Mouse (Mus musculus) heart, embryonic 16.5 days (tissue): ENCODE measurements around the gene Tbc1d20. TPM values are rescaled to one million over a fixed set of nuclear protein-coding genes. Genes with fewer than 3 reads are reported as not detected.

Experiments
- ATAC-seq: fragments of 200-750 bp; cut with Nextera tagmentation; replicated peaks from 2 replicates; pipeline ENCODE4 v1.8.0; 2017; ENCODE audit warnings: moderate number of reproducible peaks; ENCODE audit not compliant: insufficient read depth, low FRiP score; ENCODE audit errors: extremely low read depth
- H3K27ac ChIP-seq: fragments of 300-500 bp; sonication (generic); 2 replicates; pipeline ENCODE4 v1.5.1; 2014; ENCODE audit warnings: mild to moderate bottlenecking, low read length, control low read depth, moderate library complexity
- H3K27me3 ChIP-seq: fragments of 300-500 bp; sonication (generic); 2 replicates; pipeline ENCODE4 v1.6.1; 2014; ENCODE audit warnings: low read length, mixed read lengths; ENCODE audit not compliant: control insufficient read depth, insufficient read depth
- H3K36me3 ChIP-seq: fragments of 300-500 bp; sonication (generic); 2 replicates; pipeline ENCODE4 v1.6.1; 2014; ENCODE audit not compliant: control insufficient read depth, insufficient read depth
- H3K4me1 ChIP-seq: fragments of 300-500 bp; sonication (generic); 2 replicates; pipeline ENCODE4 v1.6.1; 2014; ENCODE audit warnings: low read length, mixed read lengths; ENCODE audit not compliant: control insufficient read depth, insufficient read depth
- H3K4me2 ChIP-seq: fragments of 300-500 bp; sonication (generic); 2 replicates; pipeline ENCODE4 v1.6.1; 2014; ENCODE audit warnings: low read depth, mild to moderate bottlenecking, control low read depth, low read length
- H3K4me3 ChIP-seq: fragments of 300-500 bp; sonication (generic); 2 replicates; pipeline ENCODE4 v1.5.1; 2014; ENCODE audit warnings: mild to moderate bottlenecking, control low read depth, low read length
- H3K9ac ChIP-seq: fragments of 300-500 bp; sonication (generic); 2 replicates; pipeline ENCODE4 v1.6.1; 2014; ENCODE audit warnings: low read length, control low read depth
- H3K9me3 ChIP-seq: fragments of 300-500 bp; sonication (generic); replicated peaks from 2 replicates; pipeline ENCODE4 v1.6.1; 2016; ENCODE audit warnings: low read length; ENCODE audit not compliant: control insufficient read depth
- WGBS: fragments of 180-500 bp; shearing (Covaris S2); extraction: QIAGEN DNeasy Blood & Tissue Kit; methylation state at CpG from one replicate; pipeline ENCODE4 v1.1.7; 2014; 5-methylcytosine and 5-hydroxymethylcytosine counted together
- polyA plus RNA-seq: library from polyadenylated mRNA; unstranded; fragments of >200 nt; fragmentation: Nextera tagmentation; extraction: Ambion mirVana; gene quantifications from 2 replicates; pipeline ENCODE4 v1.2.1, GENCODE M21; 2015

Gene Tbc1d20
- polyA plus RNA-seq, 1 experiment from 2014 or later = 33.1 TPM

GRCm38 (mm10) chr2:152332101-152332825, 38.6 kb downstream of the Tbc1d20 start, which contains the start of gene Rbck1:
TSS of gene Rbck1 (minus strand) at chr2:152332653.
- Histone ChIP-seq H3K4me2 (peak within 1 kb of the TSS; percentile 94), H3K36me3 (0 out of 2 replicates have a peak, but pooled peaks cover 4% of the 10 kb centered on the region), H3K4me3 (peak within 1 kb of the TSS; percentile 98), H3K27ac (peak within 1 kb of the TSS; percentile 97), H3K27me3 (no peaks in the 10 kb centered on the region), H3K4me1 (peaks cover 26% of the 10 kb centered on the region), H3K9ac (peak within 1 kb of the TSS; percentile 96), H3K9me3 (no peaks in the 10 kb centered on the region)
- under 1% methylated on average over 51 of the region's 54 CpGs for WGBS
- ATAC-seq = peak; percentile 94

- ATAC-seq = no peak
- peaks cover 26% of the 10 kb centered on the region for H3K4me1 ChIP-seq
- no peak overlapping the region for H3K4me2 ChIP-seq
- 0 out of 2 replicates have a peak, but pooled peaks cover 4% of the 10 kb centered on the region for H3K36me3 ChIP-seq
- no peaks in the 10 kb centered on the region for H3K9me3 ChIP-seq
- no peak overlapping the region for H3K27ac ChIP-seq
- H3K4me3 ChIP-seq = no peak overlapping the region
- WGBS = 77% methylated on average over 4 of the region's 4 CpGs
- H3K27me3 ChIP-seq = no peaks in the 10 kb centered on the region
- H3K9ac ChIP-seq = no peak overlapping the region
These were observed 39.8 kb downstream of the Tbc1d20 start for GRCm38 (mm10) chr2:152333345-152334006.

- Histone ChIP-seq H3K9me3 (no peaks in the 10 kb centered on the region), H3K27ac (no peak overlapping the region), H3K27me3 (no peaks in the 10 kb centered on the region), H3K9ac (no peak overlapping the region), H3K4me1 (peaks cover 25% of the 10 kb centered on the region), H3K36me3 (no peaks in the 10 kb centered on the region), H3K4me3 (no peak overlapping the region), H3K4me2 (no peak overlapping the region)
- no peak for ATAC-seq
- 50% methylated on average over 9 of the region's 11 CpGs for WGBS
These were observed 41.7 kb downstream of the Tbc1d20 start for GRCm38 (mm10) chr2:152335289-152335820.

GRCm38 (mm10) chr2:152336856-152337255, 43.2 kb downstream of the Tbc1d20 start:
- WGBS = 64% methylated on average over 1 of the region's 1 CpGs
- no peaks in the 10 kb centered on the region for H3K27me3 ChIP-seq

GRCm38 (mm10) chr2:152337591-152338212, 44.1 kb downstream of the Tbc1d20 start:
- Histone ChIP-seq H3K36me3 (no peaks in the 10 kb centered on the region), H3K27me3 (no peaks in the 10 kb centered on the region), H3K9ac (no peak overlapping the region), H3K4me1 (peaks cover 12% of the 10 kb centered on the region), H3K27ac (no peak overlapping the region), H3K4me3 (no peak overlapping the region), H3K4me2 (no peak overlapping the region), H3K9me3 (no peaks in the 10 kb centered on the region)
- WGBS = 89% methylated on average over 11 of the region's 11 CpGs
- no peak for ATAC-seq

More at GRCm38 (mm10) chr2:152336856-152337255, 43.2 kb downstream of the Tbc1d20 start:
- no peaks in the 10 kb centered on the region for H3K36me3 ChIP-seq
- H3K9ac ChIP-seq = no peak overlapping the region
- peaks cover 12% of the 10 kb centered on the region for H3K4me1 ChIP-seq
- no peak for ATAC-seq
- H3K4me3 ChIP-seq = no peak overlapping the region
- H3K27ac ChIP-seq = no peak overlapping the region
- H3K4me2 ChIP-seq = no peak overlapping the region
- H3K9me3 ChIP-seq = no peaks in the 10 kb centered on the region

GRCm38 (mm10) chr2:152338319-152338718, 44.7 kb downstream of the Tbc1d20 start:
- no peaks in the 10 kb centered on the region for H3K36me3 ChIP-seq
- 88% methylated on average over 13 of the region's 13 CpGs for WGBS
- no peak overlapping the region for H3K4me2 ChIP-seq
- H3K9me3 ChIP-seq = no peaks in the 10 kb centered on the region
- no peak overlapping the region for H3K27ac ChIP-seq
- no peak for ATAC-seq
- no peaks in the 10 kb centered on the region for H3K27me3 ChIP-seq
- H3K4me3 ChIP-seq = no peak overlapping the region
- H3K9ac ChIP-seq = no peak overlapping the region
- H3K4me1 ChIP-seq = peaks cover 9% of the 10 kb centered on the region

GRCm38 (mm10) chr2:152339631-152340179, 46.1 kb downstream of the Tbc1d20 start:
- WGBS = 84% methylated on average over 22 of the region's 22 CpGs
- no peak for ATAC-seq
- Histone ChIP-seq H3K9ac (no peak overlapping the region), H3K4me3 (no peak overlapping the region), H3K36me3 (no peaks in the 10 kb centered on the region), H3K4me2 (no peak overlapping the region), H3K27ac (no peak overlapping the region), H3K27me3 (no peaks in the 10 kb centered on the region), H3K9me3 (no peaks in the 10 kb centered on the region), H3K4me1 (peaks cover 9% of the 10 kb centered on the region)

- Histone ChIP-seq H3K27ac (peak within 1 kb of the TSS; percentile 54), H3K4me2 (peak within 1 kb of the TSS; percentile 92), H3K36me3 (no peaks in the 10 kb centered on the region), H3K9ac (peak within 1 kb of the TSS; percentile 77), H3K4me1 (peaks cover 2% of the 10 kb centered on the region; the same call in 1 of the 2 replicates), H3K27me3 (no peaks in the 10 kb centered on the region), H3K9me3 (no peaks in the 10 kb centered on the region), H3K4me3 (peak within 1 kb of the TSS; percentile 69)
- ATAC-seq = peak; percentile 84
- 1% methylated on average over 50 of the region's 52 CpGs for WGBS
These were observed 49.9 kb downstream of the Tbc1d20 start, which contains the start of gene Trib3 for GRCm38 (mm10) chr2:152343329-152344213. TSS of gene Trib3 (minus strand) at chr2:152344032.
